ENCODE assay signal across 9 mouse cellular contexts in the genomic region with DNA sequence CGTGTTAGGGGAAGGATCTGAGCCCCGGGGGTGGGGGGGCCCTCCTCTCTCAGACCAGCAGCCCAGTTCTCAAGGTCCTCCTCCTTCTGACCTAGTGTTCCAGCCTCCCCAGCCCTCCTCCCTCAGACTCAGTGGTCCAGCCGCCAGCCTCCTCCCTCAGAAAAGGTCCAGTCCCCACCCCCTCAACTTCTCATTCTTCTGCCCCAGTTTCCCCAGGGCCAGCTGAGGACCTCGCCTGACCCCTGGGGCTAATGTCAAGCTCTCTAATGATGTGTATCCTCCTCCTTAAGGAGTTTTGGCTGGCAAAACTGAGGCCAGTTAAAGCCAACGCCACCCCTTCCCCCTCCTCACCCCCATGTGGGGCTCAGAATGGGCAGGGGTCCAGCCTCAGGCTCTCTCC. TPM values are rescaled to one million over a fixed set of nuclear protein-coding genes. Genes with fewer than 3 reads are reported as not detected.
A peak's percentile ranks its signal among the peaks of the same experiment; 100 is the strongest.
DNase-seq lines count a peak whose midpoint lies in the region; ATAC-seq and TF ChIP-seq lines count a peak whose summit lies in the region.
"Had no signal": no experiment of that assay in that cellular context is flagged by ENCODE, and none has a peak within 500 bp of the region (broad histone marks: within the 10 kb centered on the region; RNA-seq: fewer than 3 reads in every experiment).

A gene (minus strand): TSS at position 101 of the 400 bp plus-strand sequence.

- no peak for TF ChIP-seq CTCF in kidney, postnatal 0 days (IDR thresholded peaks at IDR 0.05; ENCODE audit: low read depth)
- no peak for TF ChIP-seq CTCF in hindbrain, postnatal 0 days (IDR thresholded peaks at IDR 0.05; ENCODE audit: low read depth)
- no peak for TF ChIP-seq CTCF in midbrain, postnatal 0 days (IDR thresholded peaks at IDR 0.05)

- peak within 1 kb of the TSS; percentile 32; the same call in 1 of the 2 replicates for H3K9ac ChIP-seq in kidney, postnatal 0 days (ENCODE audit: low read depth, low read length)
- no peak within 1 kb of the TSS for H3K9ac ChIP-seq in embryonic facial prominence, embryonic 15.5 days
- no peak within 1 kb of the TSS for H3K9ac ChIP-seq in hindbrain, postnatal 0 days (replicated peaks; ENCODE audit: low read length)
- peak within 1 kb of the TSS; percentile 29; the same call in 1 of the 2 replicates for H3K9ac ChIP-seq in midbrain, postnatal 0 days (replicated peaks; ENCODE audit: low read length, poor library complexity, severe bottlenecking)

- H3K9me3 ChIP-seq in kidney, postnatal 0 days (replicated peaks; ENCODE audit: low read length), result no peaks in the 10 kb centered on the region
- H3K9me3 ChIP-seq in embryonic facial prominence, embryonic 15.5 days (replicated peaks), result no peaks in the 10 kb centered on the region
- no peaks in the 10 kb centered on the region for H3K9me3 ChIP-seq in hindbrain, postnatal 0 days (ENCODE audit: low read length)
- H3K9me3 ChIP-seq in midbrain, postnatal 0 days (ENCODE audit: low read length), result no peaks in the 10 kb centered on the region

- H3K27ac ChIP-seq in kidney, postnatal 0 days, result no peak within 1 kb of the TSS
- H3K27ac ChIP-seq in embryonic facial prominence, embryonic 15.5 days (replicated peaks), result no peak within 1 kb of the TSS
- no peak within 1 kb of the TSS for H3K27ac ChIP-seq in hindbrain, postnatal 0 days
- no peak within 1 kb of the TSS for H3K27ac ChIP-seq in midbrain, postnatal 0 days (ENCODE audit: low read depth, low read length)

- H3K4me3 ChIP-seq in kidney, postnatal 0 days (replicated peaks; ENCODE audit: low read depth, low read length), result peak within 1 kb of the TSS; percentile 11
- peak within 1 kb of the TSS; percentile 19 for H3K4me3 ChIP-seq in embryonic facial prominence, embryonic 15.5 days (replicated peaks)
- peak within 1 kb of the TSS; percentile 26 for H3K4me3 ChIP-seq in hindbrain, postnatal 0 days (ENCODE audit: low read length)
- H3K4me3 ChIP-seq in midbrain, postnatal 0 days (ENCODE audit: low read depth, low read length), result peak within 1 kb of the TSS; percentile 32

- H3K4me2 ChIP-seq in kidney, postnatal 0 days (ENCODE audit: low read length), result peak within 1 kb of the TSS; percentile 47
- peak within 1 kb of the TSS; percentile 42 for H3K4me2 ChIP-seq in embryonic facial prominence, embryonic 15.5 days (replicated peaks)
- H3K4me2 ChIP-seq in hindbrain, postnatal 0 days (ENCODE audit: low read depth, low read length), result peak within 1 kb of the TSS; percentile 55
- H3K4me2 ChIP-seq in midbrain, postnatal 0 days (ENCODE audit: low read depth, low read length, poor library complexity, severe bottlenecking), result peak within 1 kb of the TSS; percentile 61

- DNase-seq in kidney, postnatal 0 days (ENCODE audit: low spot score), result no peak
- no peak for DNase-seq in kidney, postnatal 10 days
- no peak for DNase-seq in hindbrain, postnatal 0 days (ENCODE audit: low spot score)
- DNase-seq in midbrain, postnatal 0 days (ENCODE audit: low spot score), result no peak
- DNase-seq in cerebellum, adult 11 months, result no peak
- no peak for DNase-seq in gastrocnemius, postnatal 10 days
- no peak for DNase-seq in gastrocnemius, postnatal 4 days (ENCODE audit: low spot score in 2 of 2)

- no peaks in the 10 kb centered on the region for H3K36me3 ChIP-seq in kidney, postnatal 0 days (ENCODE audit: insufficient read depth, low read length)
- H3K36me3 ChIP-seq in embryonic facial prominence, embryonic 15.5 days, result no peaks in the 10 kb centered on the region
- H3K36me3 ChIP-seq in hindbrain, postnatal 0 days (ENCODE audit: insufficient read depth, low read length), result no peaks in the 10 kb centered on the region
- H3K36me3 ChIP-seq in midbrain, postnatal 0 days (ENCODE audit: insufficient read depth, low read length), result no peaks in the 10 kb centered on the region

- peaks cover 6% of the 10 kb centered on the region; the same call in 1 of the 2 replicates for H3K4me1 ChIP-seq in kidney, postnatal 0 days (replicated peaks; ENCODE audit: insufficient read depth, low read length)
- peaks cover 20% of the 10 kb centered on the region for H3K4me1 ChIP-seq in embryonic facial prominence, embryonic 15.5 days
- H3K4me1 ChIP-seq in hindbrain, postnatal 0 days (ENCODE audit: insufficient read depth, low read length), result no peaks in the 10 kb centered on the region
- 0 out of 2 replicates have a peak, but pooled peaks cover 2% of the 10 kb centered on the region for H3K4me1 ChIP-seq in midbrain, postnatal 0 days (ENCODE audit: insufficient read depth, low read length)

- no peak for ATAC-seq in kidney, postnatal 0 days (replicated peaks; ENCODE audit: low FRiP score, low read depth)
- ATAC-seq in embryonic facial prominence, embryonic 15.5 days (ENCODE audit: insufficient number of reproducible peaks, low FRiP score, low TSS enrichment, low read depth), result no peak
- no peak for ATAC-seq in hindbrain, postnatal 0 days
- no peak for ATAC-seq in midbrain, postnatal 0 days (ENCODE audit: low FRiP score)

- WGBS in kidney, postnatal 0 days, result 11% methylated on average over 5 of the region's 5 CpGs
- WGBS in embryonic facial prominence, embryonic 15.5 days, result 5% methylated on average over 5 of the region's 5 CpGs
- 4% methylated on average over 5 of the region's 5 CpGs for WGBS in hindbrain, postnatal 0 days
- 5% methylated on average over 5 of the region's 5 CpGs for WGBS in midbrain, postnatal 0 days

- peaks cover 17% of the 10 kb centered on the region for H3K27me3 ChIP-seq in kidney, postnatal 0 days (ENCODE audit: insufficient read depth, low read length)
- peaks cover 56% of the 10 kb centered on the region for H3K27me3 ChIP-seq in embryonic facial prominence, embryonic 15.5 days
- peaks cover 10% of the 10 kb centered on the region; the same call in 1 of the 2 replicates for H3K27me3 ChIP-seq in hindbrain, postnatal 0 days (ENCODE audit: insufficient read depth, low read length)
- peaks cover 38% of the 10 kb centered on the region for H3K27me3 ChIP-seq in midbrain, postnatal 0 days (ENCODE audit: insufficient read depth, low read length)

RNA-seq across cellular contexts. Expression of the gene that starts here (rescaled TPM):
- 5.5 and 7.3 TPM in 2 replicates for polyA plus RNA-seq in kidney, postnatal 0 days (2015; fragmentation: Nextera tagmentation; extraction: Ambion mirVana)
- polyA plus RNA-seq in embryonic facial prominence, embryonic 15.5 days (2015; fragmentation: Nextera tagmentation; extraction: Ambion mirVana), result 2.6 and 4.6 TPM in 2 replicates
- not detected in 2 replicates for total RNA-seq in hindbrain, postnatal 0 days (2014; rRNA removed)
- polyA plus RNA-seq in hindbrain, postnatal 0 days (2015; fragmentation: Nextera tagmentation; extraction: Ambion mirVana), result 0.34 TPM in 2 replicates
- 1.4 TPM in 1 of 2 replicates, not detected in the other for total RNA-seq in midbrain, postnatal 0 days (2014; rRNA removed)
- polyA plus RNA-seq in midbrain, postnatal 0 days (2015; fragmentation: Nextera tagmentation; extraction: Ambion mirVana), result 0.16 and 0.47 TPM in 2 replicates
- total RNA-seq in gastrocnemius, postnatal 10 days (2021), result not detected
- not detected for total RNA-seq in gastrocnemius, postnatal 4 days (2021)
- total RNA-seq: hematopoietic stem cell, adult 5-6 weeks had no signal

Comparison
In these comparisons a context has a peak if more than half of its experiments do, and no peak if none do; other contexts are left out.
1. H3K9ac ChIP-seq: peak in kidney, postnatal 0 days (single experiment) and midbrain, postnatal 0 days (single experiment); none in embryonic facial prominence, embryonic 15.5 days (single experiment) and hindbrain, postnatal 0 days (single experiment).
2. Peak in every context shown above with its lines, with median percentiles within 50 percentile points of each other: H3K4me2 ChIP-seq and H3K4me3 ChIP-seq.